Mouse (Mus musculus) inflammation-experienced regulatory T-cells, adult 6 months (primary cell): ENCODE data around the gene Ferd3l. TPM values are rescaled to one million over a fixed set of nuclear protein-coding genes. Genes with fewer than 3 reads are reported as not detected.

Source experiments
- ATAC-seq: one replicate; pipeline ENCODE4 v1.8.0; 2017
- polyA plus RNA-seq, 3 experiments: library from polyadenylated mRNA; unstranded; fragments of 100-300 nt; shearing (Covaris generic); gene quantifications; one replicate each; pipeline ENCODE4 v1.2.1; 2017

Ferd3l gene
- polyA plus RNA-seq, 3 experiments from 2014 or later, result not detected

GRCm38 (mm10) chr12:33965661-33966360 lies 37.6 kb downstream of the Ferd3l start:
- no peak for ATAC-seq

GRCm38 (mm10) chr12:33966490-33967415 lies 38.5 kb downstream of the Ferd3l start:
- no peak for ATAC-seq

- ATAC-seq, result no peak
Observed at GRCm38 (mm10) chr12:33967514-33967913, 39.3 kb downstream of the Ferd3l start.

- ATAC-seq, result no peak
Observed at GRCm38 (mm10) chr12:33968041-33968897, 40.0 kb downstream of the Ferd3l start.

- ATAC-seq, result no peak
Observed at GRCm38 (mm10) chr12:33968898-33969178, 40.6 kb downstream of the Ferd3l start.

Other genes with a start within 250 kb of the Ferd3l start
- not detected for gene Twist1, start 29.2 kb downstream of the Ferd3l start, polyA plus RNA-seq